Mouse (Mus musculus) spleen, adult 2 months (tissue): ENCODE measurements at regions not wholly inside any gene's neighbourhood (a gene's known extent, or its start where the extent isn't known, plus 50 kb on each side); places are given as distances from the start of the nearest gene placed in this dataset.

ENCODE experiments used
- CTCF ChIP-seq: fragments of 200-500 bp; IDR thresholded peaks from 2 replicates; pipeline ENCODE4 v1.5.1; 2011; ENCODE audit warnings: mild to moderate bottlenecking, inconsistent platforms; ENCODE audit not compliant: insufficient read depth, insufficient read length, insufficient replicate concordance; ENCODE audit errors: extremely low read depth
- POLR2A ChIP-seq: fragments of 200-500 bp; IDR thresholded peaks from 2 replicates; pipeline ENCODE4 v1.6.1; 2011; ENCODE audit warnings: low read depth, low read length, inconsistent platforms

DNA sequence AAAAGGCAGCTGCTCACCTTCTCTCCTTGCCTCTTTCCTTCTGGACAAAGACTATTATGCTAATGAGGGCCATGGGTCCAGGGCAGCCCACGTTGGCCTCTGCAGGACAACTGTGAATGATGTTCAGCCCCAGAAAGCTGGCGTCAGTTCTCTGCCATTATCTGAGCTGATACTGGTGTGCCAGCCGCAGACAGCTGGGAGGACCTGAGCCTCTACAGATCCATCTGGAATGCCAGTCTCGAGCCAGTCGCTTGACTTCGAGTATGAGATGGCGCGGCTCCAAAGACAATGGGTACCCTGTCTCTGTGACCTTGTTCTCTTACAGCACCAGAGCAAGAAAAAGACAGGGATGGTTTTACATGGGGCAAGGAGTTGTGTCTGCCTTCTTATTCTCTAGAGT, 300.8 kb upstream of the Mki67 start:
- TF ChIP-seq CTCF, result no peak
- no peak for TF ChIP-seq POLR2A
